Mouse (Mus musculus) midbrain, embryonic 13.5 days (tissue): ENCODE results near the gene Tnf. TPM values are rescaled to one million over a fixed set of nuclear protein-coding genes. Genes with fewer than 3 reads are reported as not detected.

ENCODE experiments used
- ATAC-seq: fragments of 200-750 bp; cut with Nextera tagmentation; 2 replicates; pipeline ENCODE4 v1.8.0; 2017; ENCODE audit warnings: mild to moderate bottlenecking, moderate TSS enrichment, moderate library complexity
- H3K27ac ChIP-seq: fragments of 300-500 bp; sonication (generic); 2 replicates; pipeline ENCODE4 v1.5.1; 2015; ENCODE audit warnings: inconsistent platforms, mild to moderate bottlenecking, moderate library complexity
- H3K27me3 ChIP-seq: fragments of 300-500 bp; sonication (generic); 2 replicates; pipeline ENCODE4 v1.6.1; 2015; ENCODE audit warnings: mild to moderate bottlenecking, inconsistent platforms
- H3K36me3 ChIP-seq: fragments of 300-500 bp; sonication (generic); 2 replicates; pipeline ENCODE4 v1.6.1; 2015; ENCODE audit warnings: mild to moderate bottlenecking, inconsistent platforms
- H3K4me1 ChIP-seq: fragments of 300-500 bp; sonication (generic); replicated peaks from 2 replicates; pipeline ENCODE4 v1.6.1; 2015; ENCODE audit warnings: inconsistent platforms
- H3K4me2 ChIP-seq: fragments of 300-500 bp; sonication (generic); replicated peaks from 2 replicates; pipeline ENCODE4 v1.6.1; 2015; ENCODE audit warnings: moderate library complexity, mild to moderate bottlenecking, inconsistent platforms
- H3K4me3 ChIP-seq: fragments of 300-500 bp; sonication (generic); replicated peaks from 2 replicates; pipeline ENCODE4 v1.5.1; 2015; ENCODE audit warnings: mild to moderate bottlenecking, inconsistent platforms
- H3K9ac ChIP-seq: fragments of 300-500 bp; sonication (generic); replicated peaks from 2 replicates; pipeline ENCODE4 v1.6.1; 2015; ENCODE audit warnings: mild to moderate bottlenecking, inconsistent platforms
- H3K9me3 ChIP-seq: fragments of 300-500 bp; sonication (generic); 2 replicates; pipeline ENCODE4 v1.6.1; 2016; ENCODE audit warnings: mild to moderate bottlenecking, inconsistent platforms
- WGBS: fragments of 180-500 bp; shearing (Covaris S2); methylation state at CpG from one replicate; pipeline ENCODE4 v1.1.7; 2015; 5-methylcytosine and 5-hydroxymethylcytosine counted together
- polyA plus RNA-seq: library from polyadenylated mRNA; unstranded; fragments of >200 nt; fragmentation: Nextera tagmentation; extraction: Ambion mirVana; gene quantifications from 2 replicates; pipeline ENCODE4 v1.2.1, GENCODE M21; 2015

Gene Tnf
- polyA plus RNA-seq, 1 experiment from 2014 or later, result not detected

DNA sequence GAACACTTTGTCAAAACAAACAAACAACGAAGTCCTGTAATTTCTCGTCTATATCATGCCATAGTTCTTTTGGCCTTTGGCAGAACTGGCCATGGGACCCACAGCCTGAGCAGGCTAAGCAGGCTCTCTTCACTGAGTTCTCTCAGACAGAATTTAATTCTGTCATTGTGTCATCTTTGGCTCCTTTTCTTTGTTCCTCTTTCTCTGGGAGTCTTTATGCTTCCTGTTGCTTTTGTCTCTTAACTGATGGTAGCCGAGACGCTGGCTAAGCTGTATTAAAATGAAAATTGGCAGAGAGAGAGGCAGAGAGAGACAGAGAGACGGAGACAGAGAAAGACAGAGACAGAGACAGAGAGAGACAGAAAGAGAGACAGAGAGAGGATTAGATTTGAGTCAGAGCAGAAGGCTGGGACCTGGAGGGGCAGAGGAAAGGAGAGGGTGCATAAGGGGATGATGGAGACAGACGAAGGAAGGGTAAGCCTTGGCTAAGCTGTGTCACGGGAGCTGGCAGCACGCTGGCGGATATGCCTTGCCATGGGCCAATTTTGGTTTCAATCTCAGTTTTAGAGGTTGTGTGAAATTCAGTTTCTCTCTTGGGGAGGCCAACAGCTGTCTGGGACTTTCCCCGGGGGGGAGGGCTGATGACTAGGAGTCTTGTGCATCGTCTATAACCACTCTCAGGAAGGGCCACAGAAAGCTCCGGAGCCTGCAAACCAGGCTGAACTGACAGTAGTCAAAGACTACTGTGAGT lies 8.2 kb upstream of the Tnf start:
- no peak overlapping the region for H3K9ac ChIP-seq
- no peaks in the 10 kb centered on the region for H3K4me1 ChIP-seq
- no peak overlapping the region for H3K4me2 ChIP-seq
- H3K4me3 ChIP-seq, result no peak overlapping the region
- H3K9me3 ChIP-seq, result no peaks in the 10 kb centered on the region
- WGBS, result 70% methylated on average over 12 of the region's 12 CpGs
- no peak overlapping the region for H3K27ac ChIP-seq
- no peaks in the 10 kb centered on the region for H3K36me3 ChIP-seq
- ATAC-seq, result no peak
- H3K27me3 ChIP-seq, result peaks cover 5% of the 10 kb centered on the region; the same call in 1 of the 2 replicates

GRCm38 (mm10) chr17:35205380-35205769 lies 3.6 kb upstream of the Tnf start:
- no peaks in the 10 kb centered on the region for H3K9me3 ChIP-seq
- H3K4me3 ChIP-seq, result no peak overlapping the region
- peak overlapping the region; percentile 51 for H3K9ac ChIP-seq
- no peak overlapping the region for H3K27ac ChIP-seq
- H3K4me1 ChIP-seq, result no peaks in the 10 kb centered on the region
- WGBS, result 62% methylated on average over 10 of the region's 10 CpGs
- H3K27me3 ChIP-seq, result peaks cover 36% of the 10 kb centered on the region
- ATAC-seq, result no peak
- no peaks in the 10 kb centered on the region for H3K36me3 ChIP-seq
- no peak overlapping the region for H3K4me2 ChIP-seq

DNA sequence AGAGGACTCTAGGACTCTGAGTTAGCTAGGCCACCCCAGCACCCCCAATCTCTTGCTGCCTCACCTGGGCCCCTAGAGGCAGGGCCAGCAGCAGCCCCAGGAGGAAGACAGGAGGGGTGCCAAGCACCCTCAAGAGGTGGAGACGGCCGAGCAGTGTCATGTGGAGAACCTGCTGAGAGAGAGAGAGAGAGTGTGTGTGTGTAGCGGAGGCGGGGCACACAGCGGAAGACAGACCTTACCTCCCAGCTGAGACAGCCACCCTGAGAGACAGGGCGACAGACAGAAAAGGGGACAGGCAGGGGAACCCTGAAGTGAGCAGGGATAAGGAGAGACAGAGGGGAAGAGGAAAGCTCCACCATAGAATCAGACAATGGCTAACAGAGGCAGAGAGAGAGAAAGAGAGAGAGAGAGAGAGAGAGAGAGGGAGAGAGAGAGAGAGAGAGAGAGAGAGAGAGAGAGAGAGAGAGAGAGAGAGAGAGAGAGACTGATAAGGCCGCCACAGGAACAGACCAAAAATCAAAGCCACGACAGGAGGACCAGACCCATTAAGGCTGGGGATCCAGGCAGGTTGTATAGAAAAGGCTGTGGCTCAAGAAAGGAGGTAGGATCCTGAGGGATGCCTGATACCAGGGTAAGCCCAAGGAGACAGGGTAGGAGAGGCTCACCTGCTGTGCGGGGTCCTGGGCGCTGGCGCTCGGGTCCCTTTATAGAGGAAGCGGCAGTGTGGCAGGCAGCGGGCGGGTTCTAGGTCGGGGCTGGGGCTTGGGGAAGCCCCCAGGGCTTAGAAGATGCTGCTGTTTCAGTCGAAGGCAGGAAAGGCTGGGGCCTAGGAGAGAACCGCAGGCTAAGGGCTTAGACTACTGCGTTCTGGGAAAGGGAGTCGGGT lies 2.9 kb upstream of the Tnf start, which contains the start of gene Lta:
Lta (minus strand) TSS at position 858 of the 886 bp plus-strand sequence.
- no peak for ATAC-seq
- Histone ChIP-seq H3K27me3 (peaks cover 36% of the 10 kb centered on the region), H3K36me3 (no peaks in the 10 kb centered on the region), H3K4me2 (no peak within 1 kb of the TSS), H3K9me3 (no peaks in the 10 kb centered on the region), H3K27ac (no peak within 1 kb of the TSS), H3K4me3 (no peak within 1 kb of the TSS), H3K9ac (peak within 1 kb of the TSS; percentile 51), H3K4me1 (no peaks in the 10 kb centered on the region)
- WGBS, result 29% methylated on average over 20 of the region's 20 CpGs

DNA sequence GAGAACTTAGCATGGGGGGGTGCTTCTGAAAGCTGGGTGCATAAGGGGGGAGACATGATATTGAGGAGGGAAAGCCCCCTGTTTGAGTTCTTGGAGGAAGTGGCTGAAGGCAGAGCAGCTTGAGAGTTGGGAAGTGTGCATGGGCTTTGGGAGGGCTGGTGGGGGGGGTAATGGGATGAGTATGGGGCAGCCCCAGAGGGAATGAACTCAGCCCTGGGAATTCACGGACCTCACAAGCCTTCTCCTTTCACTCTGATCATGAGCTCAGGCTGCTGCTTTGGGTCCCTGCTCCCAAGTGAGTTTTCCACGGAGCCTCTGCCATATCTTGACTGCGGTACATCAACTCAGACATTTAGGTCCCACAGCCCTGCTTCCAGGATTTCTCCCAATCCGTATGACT lies 635 bp upstream of the Tnf start:
- Histone ChIP-seq H3K4me1 (no peaks in the 10 kb centered on the region), H3K36me3 (no peaks in the 10 kb centered on the region), H3K27ac (no peak overlapping the region), H3K9ac (no peak overlapping the region), H3K4me3 (no peak overlapping the region), H3K9me3 (no peaks in the 10 kb centered on the region), H3K4me2 (no peak overlapping the region), H3K27me3 (peaks cover 41% of the 10 kb centered on the region)
- 72% methylated on average over 4 of the region's 4 CpGs for WGBS
- no peak for ATAC-seq

GRCm38 (mm10) chr17:35201128-35201527 lies 679 bp downstream of the Tnf start:
- no peak overlapping the region for H3K9ac ChIP-seq
- H3K4me1 ChIP-seq, result peaks cover 2% of the 10 kb centered on the region
- ATAC-seq, result no peak
- H3K27ac ChIP-seq, result no peak overlapping the region
- no peaks in the 10 kb centered on the region for H3K36me3 ChIP-seq
- peaks cover 52% of the 10 kb centered on the region for H3K27me3 ChIP-seq
- no peak overlapping the region for H3K4me2 ChIP-seq
- 86% methylated on average over 11 of the region's 11 CpGs for WGBS
- no peaks in the 10 kb centered on the region for H3K9me3 ChIP-seq
- H3K4me3 ChIP-seq, result no peak overlapping the region

DNA sequence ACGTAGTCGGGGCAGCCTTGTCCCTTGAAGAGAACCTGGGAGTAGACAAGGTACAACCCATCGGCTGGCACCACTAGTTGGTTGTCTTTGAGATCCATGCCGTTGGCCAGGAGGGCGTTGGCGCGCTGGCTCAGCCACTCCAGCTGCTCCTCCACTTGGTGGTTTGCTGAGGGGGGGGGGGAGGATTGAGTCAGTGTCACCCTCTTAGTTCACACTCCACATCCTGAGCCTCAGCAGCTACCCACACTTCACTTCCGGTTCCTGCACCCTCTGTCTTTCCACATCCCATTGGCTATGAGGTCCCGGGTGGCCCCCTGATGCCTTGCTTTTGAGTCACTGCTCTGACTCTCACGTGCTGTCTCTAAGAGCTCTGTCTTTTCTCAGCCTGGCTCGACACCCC lies 1.4 kb downstream of the Tnf start:
- Histone ChIP-seq H3K9me3 (no peaks in the 10 kb centered on the region), H3K9ac (no peak overlapping the region), H3K4me1 (peaks cover 9% of the 10 kb centered on the region), H3K27me3 (peaks cover 59% of the 10 kb centered on the region), H3K27ac (no peak overlapping the region), H3K36me3 (no peaks in the 10 kb centered on the region), H3K4me3 (no peak overlapping the region), H3K4me2 (no peak overlapping the region)
- no peak for ATAC-seq
- 87% methylated on average over 11 of the region's 11 CpGs for WGBS

DNA sequence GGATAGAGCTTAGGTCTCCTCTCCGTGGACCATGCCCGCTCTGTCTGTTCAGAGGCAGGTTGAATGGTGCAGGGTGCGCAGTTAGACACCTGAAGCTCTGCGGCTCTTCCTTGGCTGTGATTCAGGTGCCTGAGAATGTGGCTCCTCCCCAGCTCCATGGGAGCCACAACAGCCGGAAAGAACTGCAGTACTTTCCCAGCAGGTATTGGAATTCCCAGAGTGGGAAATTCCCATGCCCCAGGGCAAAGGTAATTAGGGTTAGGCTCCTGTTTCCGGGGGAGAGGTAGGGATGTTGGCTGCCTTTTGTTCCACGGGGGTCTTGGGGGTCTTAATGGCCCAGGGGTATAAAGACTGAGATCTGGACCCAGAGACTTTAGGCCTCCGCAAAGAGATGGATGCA lies 2.9 kb downstream of the Tnf start:
- WGBS, result 34% methylated on average over 8 of the region's 8 CpGs
- Histone ChIP-seq H3K4me1 (peaks cover 14% of the 10 kb centered on the region), H3K9me3 (no peaks in the 10 kb centered on the region), H3K4me2 (no peak overlapping the region), H3K27me3 (peaks cover 62% of the 10 kb centered on the region), H3K27ac (no peak overlapping the region), H3K4me3 (no peak overlapping the region), H3K9ac (no peak overlapping the region), H3K36me3 (no peaks in the 10 kb centered on the region)
- no peak for ATAC-seq

DNA sequence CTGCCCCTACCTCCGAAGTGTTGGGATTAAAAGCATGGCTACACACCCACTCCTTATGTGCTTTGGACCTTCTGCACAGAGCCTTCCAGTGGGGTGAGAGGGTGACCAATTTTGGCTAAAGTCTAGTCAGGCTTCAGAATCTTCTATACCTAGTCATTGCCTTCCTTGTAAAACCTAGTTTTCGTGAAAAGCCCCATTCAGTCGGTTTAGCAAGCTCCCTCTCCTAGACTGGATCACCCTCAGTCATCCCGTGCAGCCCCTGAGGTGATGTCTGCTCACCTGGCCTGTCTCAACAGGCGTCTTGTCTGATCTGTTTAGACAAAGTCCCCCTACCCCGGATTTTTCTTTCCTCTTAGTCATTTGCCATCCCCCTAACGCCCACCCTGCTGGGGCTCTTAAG lies 3.8 kb downstream of the Tnf start:
- ATAC-seq, result no peak
- WGBS, result 72% methylated on average over 7 of the region's 7 CpGs

DNA sequence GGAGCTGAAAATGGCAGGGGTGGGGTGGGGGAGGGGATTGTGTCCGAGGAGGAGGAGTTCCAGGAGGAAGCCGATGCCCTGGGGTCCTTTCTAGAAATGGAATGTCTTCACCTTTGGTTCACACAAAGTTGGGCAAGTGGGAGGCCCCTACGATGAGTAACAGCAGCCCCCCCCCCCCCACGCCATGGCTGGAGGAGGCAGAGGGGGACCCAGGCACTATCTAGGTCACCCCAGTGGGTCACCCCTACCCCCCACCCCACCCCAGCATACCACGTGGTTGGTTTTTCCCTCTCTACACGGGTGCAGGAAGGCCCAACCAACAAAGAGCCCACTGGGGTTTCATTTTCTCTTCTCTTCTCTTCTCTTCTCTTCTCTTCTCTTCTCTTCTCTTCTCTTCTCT lies 4.7 kb downstream of the Tnf start:
- H3K4me2 ChIP-seq, result no peak overlapping the region
- H3K27me3 ChIP-seq, result peaks cover 54% of the 10 kb centered on the region
- WGBS, result 50% methylated on average over 6 of the region's 6 CpGs
- no peak overlapping the region for H3K4me3 ChIP-seq
- peaks cover 14% of the 10 kb centered on the region for H3K4me1 ChIP-seq
- H3K9me3 ChIP-seq, result no peaks in the 10 kb centered on the region
- H3K9ac ChIP-seq, result no peak overlapping the region
- ATAC-seq, result no peak
- no peak overlapping the region for H3K27ac ChIP-seq
- no peaks in the 10 kb centered on the region for H3K36me3 ChIP-seq

More for the DNA sequence above, 3.8 kb downstream of the Tnf start:
- no peak overlapping the region for H3K9ac ChIP-seq
- H3K4me1 ChIP-seq, result peaks cover 14% of the 10 kb centered on the region
- no peaks in the 10 kb centered on the region for H3K36me3 ChIP-seq
- no peak overlapping the region for H3K4me2 ChIP-seq
- peaks cover 61% of the 10 kb centered on the region for H3K27me3 ChIP-seq
- no peak overlapping the region for H3K4me3 ChIP-seq
- H3K9me3 ChIP-seq, result no peaks in the 10 kb centered on the region
- H3K27ac ChIP-seq, result no peak overlapping the region

- H3K4me1 ChIP-seq, result peaks cover 14% of the 10 kb centered on the region
- H3K27ac ChIP-seq, result no peak overlapping the region
- H3K4me2 ChIP-seq, result peak overlapping the region; percentile 65
- H3K4me3 ChIP-seq, result peak overlapping the region; percentile 38
- H3K9me3 ChIP-seq, result no peaks in the 10 kb centered on the region
- ATAC-seq, result no peak
- H3K9ac ChIP-seq, result no peak overlapping the region
- no peaks in the 10 kb centered on the region for H3K36me3 ChIP-seq
- 32% methylated on average over 9 of the region's 9 CpGs for WGBS
- H3K27me3 ChIP-seq, result peaks cover 46% of the 10 kb centered on the region
Observed at GRCm38 (mm10) chr17:35196321-35196641, 5.5 kb downstream of the Tnf start.

DNA sequence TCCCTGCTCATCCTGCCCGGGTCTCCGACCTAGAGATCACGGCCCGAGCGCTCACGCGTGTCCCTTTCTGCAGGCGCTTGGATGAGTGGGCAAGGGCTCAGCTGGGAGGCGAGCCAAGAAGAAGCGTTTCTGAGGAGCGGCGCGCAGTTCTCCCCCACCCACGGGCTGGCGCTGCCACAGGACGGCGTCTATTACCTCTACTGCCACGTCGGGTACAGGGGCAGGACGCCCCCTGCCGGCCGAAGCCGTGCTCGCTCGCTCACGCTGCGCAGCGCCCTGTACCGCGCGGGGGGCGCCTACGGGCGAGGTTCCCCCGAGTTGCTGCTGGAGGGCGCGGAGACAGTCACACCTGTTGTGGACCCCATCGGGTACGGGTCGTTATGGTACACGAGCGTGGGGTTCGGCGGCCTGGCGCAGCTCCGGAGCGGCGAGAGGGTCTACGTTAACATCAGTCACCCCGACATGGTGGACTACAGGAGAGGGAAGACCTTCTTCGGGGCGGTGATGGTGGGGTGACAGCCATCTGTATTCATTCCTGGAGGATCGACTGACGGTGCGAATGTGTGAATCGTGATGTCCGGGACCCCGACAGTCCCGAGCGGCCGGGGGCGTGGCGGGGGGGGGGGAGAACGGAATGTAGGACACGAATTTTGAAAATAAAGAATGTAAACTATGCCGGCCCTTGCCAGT lies 6.0 kb downstream of the Tnf start:
- no peak overlapping the region for H3K27ac ChIP-seq
- H3K4me2 ChIP-seq, result peak overlapping the region; percentile 65
- H3K9ac ChIP-seq, result peak overlapping the region; percentile 53; the same call in 1 of the 2 replicates
- no peaks in the 10 kb centered on the region for H3K36me3 ChIP-seq
- peaks cover 14% of the 10 kb centered on the region for H3K4me1 ChIP-seq
- WGBS, result 2% methylated on average over 66 of the region's 66 CpGs
- peak; percentile 91 for ATAC-seq
- no peaks in the 10 kb centered on the region for H3K9me3 ChIP-seq
- peaks cover 46% of the 10 kb centered on the region for H3K27me3 ChIP-seq
- peak overlapping the region; percentile 38 for H3K4me3 ChIP-seq
